Mouse (Mus musculus) embryonic facial prominence, embryonic 15.5 days (tissue): ENCODE data around the gene Cdk19. TPM values are rescaled to one million over a fixed set of nuclear protein-coding genes. Genes with fewer than 3 reads are reported as not detected.
"Not testable (repeated sequence)": the region's sequence is repeated elsewhere in the genome, so short reads cannot be mapped to it uniquely, and the experiment has no call there.

ENCODE experiments used
- ATAC-seq: fragments of 200-750 bp; cut with Nextera tagmentation; 2 replicates; pipeline ENCODE4 v1.8.0; 2017; ENCODE audit warnings: low read depth, moderate TSS enrichment; ENCODE audit not compliant: insufficient number of reproducible peaks, low FRiP score, low TSS enrichment
- H3K27ac ChIP-seq: fragments of 300-500 bp; sonication (generic); replicated peaks from 2 replicates; pipeline ENCODE4 v1.5.1; 2015; ENCODE audit warnings: mild to moderate bottlenecking, inconsistent platforms
- H3K27me3 ChIP-seq: fragments of 300-500 bp; sonication (generic); 2 replicates; pipeline ENCODE4 v1.6.1; 2015; ENCODE audit warnings: inconsistent platforms
- H3K36me3 ChIP-seq: fragments of 300-500 bp; sonication (generic); 2 replicates; pipeline ENCODE4 v1.6.1; 2015; ENCODE audit warnings: mild to moderate bottlenecking, inconsistent platforms
- H3K4me1 ChIP-seq: fragments of 300-500 bp; sonication (generic); 2 replicates; pipeline ENCODE4 v1.6.1; 2015; ENCODE audit warnings: inconsistent platforms
- H3K4me2 ChIP-seq: fragments of 300-500 bp; sonication (generic); replicated peaks from 2 replicates; pipeline ENCODE4 v1.6.1; 2015; ENCODE audit warnings: mild to moderate bottlenecking, inconsistent platforms
- H3K4me3 ChIP-seq: fragments of 300-500 bp; sonication (generic); replicated peaks from 2 replicates; pipeline ENCODE4 v1.5.1; 2015; ENCODE audit warnings: mild to moderate bottlenecking, inconsistent platforms
- H3K9ac ChIP-seq: fragments of 300-500 bp; sonication (generic); 2 replicates; pipeline ENCODE4 v1.6.1; 2015; ENCODE audit warnings: inconsistent platforms
- H3K9me3 ChIP-seq: fragments of 300-500 bp; sonication (generic); replicated peaks from 2 replicates; pipeline ENCODE4 v1.6.1; 2016; ENCODE audit warnings: inconsistent platforms
- WGBS: fragments of 180-500 bp; shearing (Covaris S2); methylation state at CpG from one replicate; pipeline ENCODE4 v1.1.7; 2015; 5-methylcytosine and 5-hydroxymethylcytosine counted together
- polyA plus RNA-seq: library from polyadenylated mRNA; unstranded; fragments of >200 nt; fragmentation: Nextera tagmentation; extraction: Ambion mirVana; gene quantifications from 2 replicates; pipeline ENCODE4 v1.2.1, GENCODE M21; 2015

The Cdk19 gene
- polyA plus RNA-seq, 1 experiment from 2014 or later: 10.0 TPM

GRCm38 (mm10) chr10:40526301-40526761 lies 187.0 kb downstream of the Cdk19 start:
- no peak for ATAC-seq
- H3K27ac ChIP-seq: no peak overlapping the region
- WGBS: 72% methylated on average over 8 of the region's 8 CpGs

GRCm38 (mm10) chr10:40526986-40527385 lies 187.6 kb downstream of the Cdk19 start:
- no peak overlapping the region for H3K9ac ChIP-seq

More at GRCm38 (mm10) chr10:40526301-40526761, 187.0 kb downstream of the Cdk19 start:
- Histone ChIP-seq H3K27me3 (no peaks in the 10 kb centered on the region), H3K9me3 (no peaks in the 10 kb centered on the region), H3K4me2 (no peak overlapping the region), H3K4me3 (no peak overlapping the region), H3K4me1 (peaks cover 24% of the 10 kb centered on the region), H3K36me3 (no peaks in the 10 kb centered on the region), H3K9ac (no peak overlapping the region)

GRCm38 (mm10) chr10:40527573-40527972 lies 188.2 kb downstream of the Cdk19 start:
- H3K4me2 ChIP-seq: no peak overlapping the region
- H3K9me3 ChIP-seq: 0 out of 2 replicates have a peak, but pooled peaks cover 5% of the 10 kb centered on the region
- no peak overlapping the region for H3K27ac ChIP-seq
- no peak for ATAC-seq
- peaks cover 15% of the 10 kb centered on the region; the same call in 1 of the 2 replicates for H3K4me1 ChIP-seq
- H3K27me3 ChIP-seq: no peaks in the 10 kb centered on the region
- no peak overlapping the region for H3K4me3 ChIP-seq
- no peaks in the 10 kb centered on the region for H3K36me3 ChIP-seq
- 13% methylated on average over 8 of the region's 8 CpGs for WGBS
- no peak overlapping the region for H3K9ac ChIP-seq

More at GRCm38 (mm10) chr10:40526986-40527385, 187.6 kb downstream of the Cdk19 start:
- ATAC-seq: no peak
- Histone ChIP-seq H3K36me3 (no peaks in the 10 kb centered on the region), H3K27ac (no peak overlapping the region), H3K4me1 (peaks cover 18% of the 10 kb centered on the region), H3K27me3 (no peaks in the 10 kb centered on the region), H3K4me3 (no peak overlapping the region), H3K4me2 (no peak overlapping the region), H3K9me3 (0 out of 2 replicates have a peak, but pooled peaks cover 4% of the 10 kb centered on the region)
- WGBS: 74% methylated on average over 3 of the region's 3 CpGs

- no peak overlapping the region for H3K4me3 ChIP-seq
- 0 out of 2 replicates have a peak, but pooled peaks cover 5% of the 10 kb centered on the region for H3K9me3 ChIP-seq
- H3K36me3 ChIP-seq: no peaks in the 10 kb centered on the region
- H3K9ac ChIP-seq: no peak overlapping the region
- 35% methylated on average over 8 of the region's 10 CpGs for WGBS
- H3K27me3 ChIP-seq: no peaks in the 10 kb centered on the region
- peaks cover 7% of the 10 kb centered on the region; the same call in 1 of the 2 replicates for H3K4me1 ChIP-seq
- ATAC-seq: no peak
- no peak overlapping the region for H3K4me2 ChIP-seq
- H3K27ac ChIP-seq: no peak overlapping the region
Measured at GRCm38 (mm10) chr10:40528668-40529067, 189.3 kb downstream of the Cdk19 start.

GRCm38 (mm10) chr10:40529617-40530016 lies 190.3 kb downstream of the Cdk19 start:
- no peak overlapping the region for H3K9ac ChIP-seq
- H3K36me3 ChIP-seq: no peaks in the 10 kb centered on the region
- no peak overlapping the region for H3K4me2 ChIP-seq
- no peak for ATAC-seq
- H3K9me3 ChIP-seq: 0 out of 2 replicates have a peak, but pooled peaks cover 5% of the 10 kb centered on the region
- H3K27ac ChIP-seq: no peak overlapping the region
- peaks cover 5% of the 10 kb centered on the region; the same call in 1 of the 2 replicates for H3K4me1 ChIP-seq
- H3K27me3 ChIP-seq: no peaks in the 10 kb centered on the region
- 53% methylated on average over 6 of the region's 6 CpGs for WGBS
- no peak overlapping the region for H3K4me3 ChIP-seq

- no peak for ATAC-seq
- no peaks in the 10 kb centered on the region for H3K36me3 ChIP-seq
- no peaks in the 10 kb centered on the region for H3K27me3 ChIP-seq
- no peak overlapping the region for H3K4me3 ChIP-seq
- H3K9me3 ChIP-seq: 0 out of 2 replicates have a peak, but pooled peaks cover 5% of the 10 kb centered on the region
- 58% methylated on average over 3 of the region's 3 CpGs for WGBS
- no peak overlapping the region for H3K27ac ChIP-seq
- no peak overlapping the region for H3K9ac ChIP-seq
- H3K4me2 ChIP-seq: no peak overlapping the region
- peaks cover 5% of the 10 kb centered on the region; the same call in 1 of the 2 replicates for H3K4me1 ChIP-seq
Measured at GRCm38 (mm10) chr10:40530661-40531060, 191.3 kb downstream of the Cdk19 start.

GRCm38 (mm10) chr10:40532586-40532985 lies 193.2 kb downstream of the Cdk19 start:
- H3K9ac ChIP-seq, H3K4me2 ChIP-seq, H3K27ac ChIP-seq, H3K9me3 ChIP-seq, H3K27me3 ChIP-seq, ATAC-seq, H3K4me3 ChIP-seq, H3K4me1 ChIP-seq, H3K36me3 ChIP-seq: not testable (repeated sequence)
- WGBS: 90% methylated on average over 4 of the region's 4 CpGs

Other genes starting within 250 kb of the Cdk19 start
- gene Slc16a10, start 197.3 kb upstream of the Cdk19 start, polyA plus RNA-seq: 6.6 and 8.0 TPM in 2 replicates
- gene Rpf2, start 92.5 kb upstream of the Cdk19 start, polyA plus RNA-seq: 52.7 and 54.9 TPM in 2 replicates
- 80.3 and 82.5 TPM in 2 replicates for gene Gtf3c6, start 81.5 kb upstream of the Cdk19 start, polyA plus RNA-seq
- gene Amd1, start 37.4 kb upstream of the Cdk19 start, polyA plus RNA-seq: 44.5 and 46.5 TPM in 2 replicates
- not detected in 2 replicates for gene Slc22a16, start 230.8 kb downstream of the Cdk19 start, polyA plus RNA-seq